Mouse (Mus musculus) right cerebral cortex, adult 2 months (tissue): ENCODE data around the gene Mobp.
"Not testable (repeated sequence)": the region's sequence is repeated elsewhere in the genome, so short reads cannot be mapped to it uniquely, and the experiment has no call there.

Experiments
- DNase-seq, 2 experiments: peaks; one replicate each; pipeline ENCODE4 v3.0.0; 2021 to 2022; ENCODE audit warnings: low spot score in 2 of 2

Gene Mobp

DNA sequence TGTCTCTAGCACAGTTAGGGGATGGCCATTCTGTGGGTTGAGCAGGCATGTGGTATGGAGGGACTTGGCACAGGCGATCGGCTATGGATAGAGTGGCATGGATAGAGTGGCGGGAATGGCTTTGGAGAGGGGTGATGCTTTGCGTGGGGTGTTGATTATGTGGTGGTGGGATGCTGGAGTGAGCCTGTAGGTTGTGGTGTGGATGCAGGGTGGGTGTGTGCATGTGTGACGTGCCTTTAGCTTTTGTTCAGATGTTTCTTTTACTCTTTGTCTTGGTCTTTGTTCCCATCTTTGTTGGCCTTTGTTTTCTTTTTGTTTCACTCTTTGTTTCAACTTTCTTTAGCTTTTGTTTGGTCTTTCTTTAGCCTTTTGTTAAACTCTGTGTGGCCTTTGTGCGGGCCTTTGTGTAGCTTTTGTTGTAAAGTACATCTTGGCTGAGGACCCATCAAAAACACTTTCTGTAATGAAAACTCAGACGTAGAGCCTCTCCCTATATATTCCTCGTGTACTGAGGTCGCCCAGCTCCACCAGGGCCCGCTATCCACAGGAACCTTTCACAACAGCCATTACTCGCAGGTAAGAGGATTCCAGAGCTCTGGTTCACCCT, at the start of gene Mobp:
TSS of gene Mobp (plus strand) at position 486 of the 607 bp plus-strand sequence.
- no peak for DNase-seq

- DNase-seq: no peak
Measured at GRCm38 (mm10) chr9:120101165-120101564, 48.3 kb upstream of the Mobp start.

DNA sequence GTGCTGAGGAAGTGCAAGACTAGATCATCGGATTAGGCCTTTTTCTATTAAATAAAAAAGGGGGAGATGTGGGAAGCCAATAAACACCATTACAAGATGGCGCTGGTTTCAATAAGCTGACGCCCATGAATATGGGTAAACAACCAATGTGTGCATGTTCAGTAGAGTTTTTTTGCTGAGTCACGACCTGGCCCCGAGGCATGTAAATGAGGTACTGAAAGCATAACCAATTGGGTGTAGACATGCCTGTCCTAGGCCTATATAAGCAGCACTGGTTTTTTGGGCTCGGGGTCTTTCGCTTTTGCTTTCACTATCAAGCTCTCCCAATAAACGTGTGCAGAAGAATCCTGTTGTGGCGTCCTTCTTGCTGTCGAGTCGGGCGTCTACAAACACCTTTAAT, 40.6 kb upstream of the Mobp start:
- not testable (repeated sequence) for DNase-seq

DNA sequence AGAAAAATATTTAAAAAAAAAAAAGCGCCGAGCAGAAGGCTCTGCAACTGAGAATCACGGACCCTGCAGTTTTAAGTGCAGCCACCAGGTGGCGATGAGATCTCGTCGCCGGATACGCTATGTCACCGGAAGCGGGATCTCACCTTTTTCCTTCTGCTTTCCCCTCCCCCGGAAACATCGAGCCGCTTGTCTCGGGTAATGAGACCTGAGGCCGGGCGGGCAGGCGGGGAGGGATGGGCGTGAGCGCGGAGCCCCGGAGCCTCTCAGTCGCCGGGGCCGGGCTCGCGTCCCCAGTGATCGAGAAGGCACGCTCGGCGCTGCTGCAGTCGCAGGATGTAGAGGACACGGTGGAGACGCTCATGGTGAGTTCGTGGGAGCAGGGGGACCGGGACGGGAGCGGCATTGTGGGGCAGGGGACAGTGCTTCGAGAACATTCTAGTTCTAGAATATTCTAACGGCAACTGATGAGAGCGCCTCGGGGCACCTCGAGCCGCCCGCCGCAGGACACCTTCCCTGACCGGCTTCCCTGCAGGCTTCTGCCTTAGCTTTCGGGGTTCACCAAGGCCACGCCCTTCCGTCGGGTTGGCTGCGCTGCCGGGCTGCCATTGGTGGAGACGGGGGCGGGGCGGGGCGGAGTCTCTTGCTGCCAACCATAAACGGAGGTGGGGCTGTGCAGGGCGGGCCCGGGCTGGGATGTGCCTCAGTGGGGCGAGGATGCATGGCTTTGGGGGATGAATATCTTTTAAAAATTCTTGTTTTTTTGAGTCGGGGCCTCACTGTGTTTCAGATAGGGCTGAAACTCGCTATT, 39.1 kb upstream of the Mobp start, which contains the start of gene Slc25a38:
TSS of gene Slc25a38 (plus strand) at position 164 of the 808 bp plus-strand sequence.
- DNase-seq: peak; percentile 95 to 96

DNA sequence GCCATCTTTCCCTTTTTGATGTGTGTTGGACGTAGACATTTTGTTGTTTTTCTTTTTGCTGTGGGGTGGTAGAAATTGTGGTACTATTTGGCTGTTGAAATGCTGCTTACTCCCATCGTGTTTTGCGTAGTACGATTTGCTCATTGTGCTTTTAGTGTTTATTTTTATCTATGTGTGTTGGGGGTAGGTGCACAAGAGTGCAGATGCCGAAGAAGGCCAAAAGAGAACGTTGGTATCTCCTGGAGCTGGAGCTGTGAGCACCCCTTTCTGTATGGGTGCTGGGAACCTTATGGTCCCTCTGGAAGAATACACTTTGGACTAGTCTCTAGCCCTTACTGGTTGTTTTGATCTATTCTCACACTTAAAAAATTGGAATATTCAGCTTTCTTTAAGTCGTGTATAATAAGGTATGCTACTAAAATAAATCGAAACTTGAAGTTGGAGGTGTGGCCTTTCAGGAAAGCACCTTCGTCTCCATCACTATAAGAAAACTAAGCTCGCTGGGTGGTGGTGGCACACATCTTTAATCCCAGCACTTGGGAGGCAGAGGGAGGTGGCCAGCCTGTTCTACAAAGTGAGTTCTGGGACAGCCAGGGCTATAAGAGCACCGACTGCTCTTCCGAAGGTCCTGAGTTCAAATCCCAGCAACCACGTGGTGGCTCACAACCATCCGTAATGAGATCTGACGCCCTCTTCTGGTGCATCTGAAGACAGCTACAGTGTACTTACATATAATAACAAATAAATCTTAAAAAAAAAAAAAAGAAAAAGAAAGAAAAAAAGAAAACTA, 38.2 kb upstream of the Mobp start:
- DNase-seq: no peak

DNA sequence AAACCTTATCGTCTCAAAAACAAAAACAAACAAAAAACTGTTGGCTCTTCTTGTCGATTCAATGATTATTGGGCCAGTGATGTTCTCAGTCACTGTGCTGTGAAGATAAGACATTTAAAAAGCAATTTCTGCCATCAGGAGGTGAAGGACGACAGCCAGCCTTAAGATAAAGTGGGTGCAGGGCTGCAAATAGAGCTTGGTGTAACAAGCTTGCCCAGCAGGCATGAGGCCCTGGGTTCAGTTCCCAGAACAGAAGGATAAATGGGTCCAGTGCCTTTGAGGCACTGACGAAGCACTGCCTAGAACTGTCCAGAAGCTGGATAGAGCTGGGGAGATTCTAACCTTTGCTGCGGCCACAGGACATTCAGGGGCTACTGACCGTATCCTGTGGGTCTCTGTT, 37.0 kb upstream of the Mobp start:
- DNase-seq: no peak

GRCm38 (mm10) chr9:120113456-120113855, 36.1 kb upstream of the Mobp start:
- DNase-seq: no peak

- no peak for DNase-seq
Measured at GRCm38 (mm10) chr9:120114051-120114788, 35.3 kb upstream of the Mobp start.

- no peak for DNase-seq
Measured at GRCm38 (mm10) chr9:120114789-120115151, 34.7 kb upstream of the Mobp start.

DNA sequence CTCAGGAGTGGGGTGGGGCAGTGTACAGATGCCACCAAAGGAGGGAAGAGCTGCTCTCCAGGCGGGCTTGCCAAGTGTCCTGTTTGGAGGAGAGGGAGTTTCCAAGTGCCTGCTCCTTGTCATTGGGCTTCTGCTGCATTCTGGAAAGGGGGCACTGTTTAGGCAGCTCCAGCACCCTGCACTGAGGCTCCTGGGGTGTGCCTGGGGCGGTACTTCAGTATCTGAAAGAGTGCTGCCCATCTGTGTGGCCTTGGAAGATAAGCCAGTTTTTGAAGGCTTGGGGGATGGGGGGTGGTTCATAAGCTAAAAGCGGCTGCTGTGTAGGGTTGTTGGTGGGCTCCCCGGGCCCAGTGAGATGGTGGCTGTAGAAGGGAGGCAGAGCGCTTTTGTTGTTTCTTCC, 33.9 kb upstream of the Mobp start:
- no peak for DNase-seq

- no peak for DNase-seq
Measured at GRCm38 (mm10) chr9:120116184-120116624, 33.3 kb upstream of the Mobp start.

DNA sequence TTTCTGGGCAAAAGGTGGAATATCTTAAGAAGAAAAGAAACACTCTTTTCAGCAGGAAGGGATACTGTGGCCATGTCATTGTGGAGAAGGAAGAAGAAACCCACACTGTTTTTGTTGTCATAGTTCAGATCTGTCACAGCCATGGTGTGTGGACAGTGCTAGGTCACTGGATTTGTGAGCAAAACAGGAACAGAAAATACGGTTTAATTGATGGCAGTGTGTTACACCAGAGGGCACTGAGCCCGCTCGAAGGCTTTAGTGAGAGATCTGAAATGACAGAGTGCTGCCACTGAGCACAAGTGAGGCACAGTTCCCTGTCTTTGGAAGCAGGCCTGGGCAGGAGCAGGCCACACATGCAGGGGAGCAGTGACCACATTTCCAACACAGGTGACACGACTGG, 31.3 kb upstream of the Mobp start:
- no peak for DNase-seq

- no peak for DNase-seq
Measured at GRCm38 (mm10) chr9:120120503-120120902, 29.0 kb upstream of the Mobp start.

- DNase-seq: no peak
Measured at GRCm38 (mm10) chr9:120126868-120127267, 22.6 kb upstream of the Mobp start.

GRCm38 (mm10) chr9:120127538-120128251, 21.8 kb upstream of the Mobp start, which contains the start of gene Rpsa:
Gene Rpsa (plus strand): TSS chr9:120127689.
- DNase-seq: peak; percentile 95 to 97

DNA sequence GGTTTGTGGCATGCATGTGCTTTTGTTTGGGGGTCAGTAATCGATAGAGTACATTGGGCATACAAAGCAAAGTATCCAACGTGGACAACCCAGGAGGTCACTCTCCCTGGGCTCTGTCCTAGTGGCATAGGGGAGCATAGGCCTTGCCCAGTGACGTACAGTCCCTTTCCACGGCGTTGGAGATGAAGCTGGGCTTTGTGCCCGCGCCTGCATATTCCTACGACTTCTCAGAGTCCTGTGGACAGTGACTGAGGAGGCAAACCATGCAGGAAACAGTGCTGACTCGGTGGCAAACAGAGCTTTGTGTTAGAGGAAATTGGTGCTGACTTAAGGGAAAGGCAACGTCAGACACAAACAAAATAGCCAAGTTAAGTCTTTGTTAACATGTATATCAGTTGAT, 20.2 kb upstream of the Mobp start:
- DNase-seq: no peak

DNA sequence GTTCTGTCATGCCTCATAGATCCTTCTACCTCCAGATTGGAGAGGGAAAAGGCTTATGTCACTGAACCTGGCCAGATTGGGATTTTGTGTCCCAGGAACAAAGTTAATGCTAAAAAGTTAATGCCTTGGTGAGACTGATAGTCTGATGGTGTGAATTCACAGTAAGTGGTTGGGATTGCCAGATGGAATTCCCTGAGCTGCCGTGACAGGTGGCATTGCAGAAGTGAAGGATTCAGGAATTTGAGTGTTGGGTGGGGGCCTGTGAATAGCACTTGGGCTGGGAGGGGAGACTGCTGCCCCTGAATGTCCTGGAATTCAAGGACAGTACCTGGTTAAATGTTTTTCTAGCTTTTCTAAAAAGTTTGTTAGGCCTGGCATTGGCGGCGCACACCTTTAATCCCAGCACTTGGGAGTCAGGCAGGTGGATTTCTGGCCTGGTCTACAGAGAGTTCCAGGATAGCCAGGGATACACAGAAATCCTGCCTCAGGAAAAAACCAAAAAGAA, 17.7 kb upstream of the Mobp start:
- no peak for DNase-seq

DNA sequence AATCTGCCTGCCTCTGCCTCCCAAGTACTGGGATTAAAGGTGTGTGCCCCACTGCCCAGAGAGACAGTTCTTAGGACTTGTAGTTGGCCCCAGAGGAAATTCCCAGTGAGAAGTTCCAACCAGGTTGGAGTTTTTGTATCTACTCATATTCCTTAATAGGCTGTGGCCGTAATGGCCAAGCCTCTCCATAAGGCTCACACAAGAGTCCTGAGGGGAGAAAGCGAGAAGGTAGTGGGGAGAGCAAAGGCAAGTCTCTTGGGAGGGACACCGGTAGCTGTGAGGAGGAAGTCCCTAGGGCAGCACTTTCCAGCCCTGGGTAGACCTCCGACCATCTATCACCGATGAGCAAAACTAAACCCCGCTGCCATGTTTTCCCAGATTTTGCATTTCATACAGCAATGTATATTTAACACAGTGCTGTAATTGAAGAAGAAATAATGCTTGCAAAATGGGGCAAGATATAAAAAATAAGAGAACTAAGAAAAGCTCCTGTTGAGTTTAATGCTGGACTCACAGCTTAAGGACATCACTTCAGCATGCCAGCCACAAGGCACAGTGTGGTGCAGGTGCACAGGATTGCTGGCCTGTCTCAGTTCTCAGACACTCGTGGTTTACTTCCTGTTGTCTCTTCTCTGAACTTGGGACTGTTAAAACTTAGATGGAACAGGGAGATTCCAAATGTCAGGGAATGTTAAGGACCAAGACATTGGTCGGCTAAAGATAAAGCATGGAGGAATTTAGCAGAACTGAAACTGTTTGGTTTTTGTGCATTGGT, 16.3 kb upstream of the Mobp start:
- no peak for DNase-seq

GRCm38 (mm10) chr9:120133755-120134475, 15.6 kb upstream of the Mobp start:
- DNase-seq: no peak
